Mouse (Mus musculus) neural tube, embryonic 13.5 days (tissue): Measurements from ENCODE around the gene Hnrnpa3. TPM values are rescaled to one million over a fixed set of nuclear protein-coding genes. Genes with fewer than 3 reads are reported as not detected.
"Not testable (repeated sequence)": the region's sequence is repeated elsewhere in the genome, so short reads cannot be mapped to it uniquely, and the experiment has no call there.

ENCODE experiments used
- ATAC-seq: fragments of 200-750 bp; cut with Nextera tagmentation; 2 replicates; pipeline ENCODE4 v1.8.0; 2017; ENCODE audit warnings: low read depth, mild to moderate bottlenecking, moderate TSS enrichment, moderate library complexity
- H3K27ac ChIP-seq: fragments of 300-500 bp; sonication (generic); replicated peaks from 2 replicates; pipeline ENCODE4 v1.5.1; 2015; ENCODE audit warnings: moderate library complexity, mild to moderate bottlenecking, inconsistent platforms
- H3K27me3 ChIP-seq: fragments of 300-500 bp; sonication (generic); 2 replicates; pipeline ENCODE4 v1.6.1; 2015; ENCODE audit warnings: mild to moderate bottlenecking, inconsistent platforms
- H3K36me3 ChIP-seq: fragments of 300-500 bp; sonication (generic); 2 replicates; pipeline ENCODE4 v1.6.1; 2015; ENCODE audit warnings: mild to moderate bottlenecking, inconsistent platforms
- H3K4me1 ChIP-seq: fragments of 300-500 bp; sonication (generic); replicated peaks from 2 replicates; pipeline ENCODE4 v1.6.1; 2015; ENCODE audit warnings: inconsistent platforms
- H3K4me2 ChIP-seq: fragments of 300-500 bp; sonication (generic); 2 replicates; pipeline ENCODE4 v1.6.1; 2015; ENCODE audit warnings: inconsistent platforms, mild to moderate bottlenecking, moderate library complexity
- H3K4me3 ChIP-seq: fragments of 300-500 bp; sonication (generic); 2 replicates; pipeline ENCODE4 v1.5.1; 2015; ENCODE audit warnings: mild to moderate bottlenecking, inconsistent platforms
- H3K9ac ChIP-seq: fragments of 300-500 bp; sonication (generic); 2 replicates; pipeline ENCODE4 v1.6.1; 2015; ENCODE audit warnings: moderate library complexity, mild to moderate bottlenecking, inconsistent platforms
- H3K9me3 ChIP-seq: fragments of 300-500 bp; sonication (generic); 2 replicates; pipeline ENCODE4 v1.6.1; 2016; ENCODE audit warnings: inconsistent platforms
- WGBS: fragments of 180-500 bp; shearing (Covaris S2); methylation state at CpG from one replicate; pipeline ENCODE4 v1.1.7; 2015; 5-methylcytosine and 5-hydroxymethylcytosine counted together
- polyA plus RNA-seq: library from polyadenylated mRNA; unstranded; fragments of >200 nt; fragmentation: Nextera tagmentation; extraction: Ambion mirVana; gene quantifications from 2 replicates; pipeline ENCODE4 v1.2.1, GENCODE M21; 2015

The Hnrnpa3 gene
- polyA plus RNA-seq = 219 and 224 TPM in 2 replicates

GRCm38 (mm10) chr2:75658727-75659628, at the start of gene Hnrnpa3:
Hnrnpa3 (plus strand) TSS chr2:75659261.
- ATAC-seq = peak; percentile 96

DNA sequence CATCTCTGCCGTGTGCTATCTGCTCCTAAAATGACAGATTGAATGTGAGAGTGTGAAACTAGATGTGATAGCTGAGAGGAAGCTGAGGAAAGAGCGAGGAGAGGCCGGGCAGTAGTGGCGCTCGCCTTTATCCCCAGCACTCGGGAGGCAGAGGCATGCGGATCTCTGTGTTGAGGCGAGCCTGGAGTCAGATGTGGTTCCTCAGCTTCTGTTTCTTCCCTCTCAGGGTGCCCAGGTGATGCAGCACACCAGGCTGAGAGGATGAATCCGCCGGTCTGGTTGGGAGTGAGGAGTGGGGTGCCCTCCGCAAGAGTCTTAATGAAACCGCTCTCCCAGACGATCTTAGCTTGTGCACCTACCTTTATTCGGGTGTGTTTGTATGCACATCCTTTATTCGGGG, 49.1 kb upstream of the Hnrnpa3 start:
- Histone ChIP-seq H3K9me3 (no peaks in the 10 kb centered on the region), H3K4me2 (peak overlapping the region; percentile 49), H3K27me3 (peaks cover 9% of the 10 kb centered on the region), H3K27ac (no peak overlapping the region), H3K4me3 (peak overlapping the region; percentile 14), H3K4me1 (peaks cover 38% of the 10 kb centered on the region), H3K9ac (0 out of 2 replicates have a peak overlapping the region, but pooled peaks have one; percentile 14), H3K36me3 (no peaks in the 10 kb centered on the region)
- ATAC-seq = no peak
- WGBS = 65% methylated on average over 15 of the region's 15 CpGs

More at GRCm38 (mm10) chr2:75658727-75659628, at the start of gene Hnrnpa3:
- H3K4me2 ChIP-seq = peak within 1 kb of the TSS; percentile 95
- peak within 1 kb of the TSS; percentile 98 for H3K9ac ChIP-seq
- H3K4me3 ChIP-seq = peak within 1 kb of the TSS; percentile 90
- WGBS = under 1% methylated on average over 95 of the region's 102 CpGs
- H3K9me3 ChIP-seq = no peaks in the 10 kb centered on the region
- peaks cover 17% of the 10 kb centered on the region for H3K36me3 ChIP-seq
- H3K27ac ChIP-seq = peak within 1 kb of the TSS; percentile 100
- H3K27me3 ChIP-seq = no peaks in the 10 kb centered on the region
- peaks cover 27% of the 10 kb centered on the region for H3K4me1 ChIP-seq

GRCm38 (mm10) chr2:75610602-75611001, 48.5 kb upstream of the Hnrnpa3 start:
- ATAC-seq, H3K4me3 ChIP-seq, H3K36me3 ChIP-seq, H3K9me3 ChIP-seq, H3K27me3 ChIP-seq, H3K27ac ChIP-seq, H3K9ac ChIP-seq, H3K4me2 ChIP-seq: not testable (repeated sequence)
- WGBS = 86% methylated on average over 7 of the region's 7 CpGs
- peaks cover 35% of the 10 kb centered on the region for H3K4me1 ChIP-seq

GRCm38 (mm10) chr2:75611041-75611805, 47.8 kb upstream of the Hnrnpa3 start:
- Histone ChIP-seq H3K4me3 (no peak overlapping the region), H3K27ac (no peak overlapping the region), H3K4me1 (peaks cover 34% of the 10 kb centered on the region), H3K36me3 (no peaks in the 10 kb centered on the region), H3K27me3 (peaks cover 9% of the 10 kb centered on the region), H3K9ac (no peak overlapping the region), H3K4me2 (no peak overlapping the region), H3K9me3 (no peaks in the 10 kb centered on the region)
- 85% methylated on average over 15 of the region's 15 CpGs for WGBS
- ATAC-seq = no peak

DNA sequence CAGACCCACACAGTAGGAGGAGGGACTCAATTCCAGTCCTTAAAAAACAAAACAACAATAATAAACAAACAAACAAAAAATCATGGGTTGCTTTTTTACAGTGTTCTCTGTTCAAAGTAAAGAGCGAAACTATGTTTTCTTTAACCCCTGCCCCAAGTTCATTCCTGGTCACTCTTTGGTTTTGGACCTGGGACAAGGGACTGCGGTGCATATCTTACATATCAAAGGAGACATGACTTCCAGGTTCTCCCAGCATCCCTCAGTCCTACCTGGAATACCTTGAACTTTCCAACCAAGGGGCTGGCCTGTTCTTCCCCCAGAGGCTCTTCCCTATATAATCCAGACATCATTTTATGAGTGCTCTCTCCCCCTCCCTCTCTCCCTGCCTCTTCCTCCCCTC, 47.1 kb upstream of the Hnrnpa3 start:
- H3K27me3 ChIP-seq = peaks cover 9% of the 10 kb centered on the region
- peaks cover 34% of the 10 kb centered on the region for H3K4me1 ChIP-seq
- no peaks in the 10 kb centered on the region for H3K9me3 ChIP-seq
- no peak overlapping the region for H3K4me3 ChIP-seq
- H3K4me2 ChIP-seq = no peak overlapping the region
- no peaks in the 10 kb centered on the region for H3K36me3 ChIP-seq
- ATAC-seq = no peak
- no peak overlapping the region for H3K27ac ChIP-seq
- WGBS = 80% methylated on average over 2 of the region's 2 CpGs
- H3K9ac ChIP-seq = no peak overlapping the region

- no peak overlapping the region for H3K9ac ChIP-seq
- peaks cover 9% of the 10 kb centered on the region for H3K27me3 ChIP-seq
- H3K27ac ChIP-seq = no peak overlapping the region
- H3K4me1 ChIP-seq = peaks cover 28% of the 10 kb centered on the region
- H3K4me3 ChIP-seq = no peak overlapping the region
- H3K9me3 ChIP-seq = no peaks in the 10 kb centered on the region
- no peak for ATAC-seq
- no peaks in the 10 kb centered on the region for H3K36me3 ChIP-seq
- no peak overlapping the region for H3K4me2 ChIP-seq
- WGBS = 23% methylated on average over 14 of the region's 14 CpGs
These were observed 46.0 kb upstream of the Hnrnpa3 start for GRCm38 (mm10) chr2:75612981-75613567.

GRCm38 (mm10) chr2:75614577-75614976, 44.5 kb upstream of the Hnrnpa3 start:
- Histone ChIP-seq H3K27ac (no peak overlapping the region), H3K4me2 (no peak overlapping the region), H3K36me3 (no peaks in the 10 kb centered on the region), H3K9me3 (no peaks in the 10 kb centered on the region), H3K27me3 (peaks cover 9% of the 10 kb centered on the region), H3K9ac (no peak overlapping the region), H3K4me3 (no peak overlapping the region), H3K4me1 (peaks cover 13% of the 10 kb centered on the region)
- ATAC-seq = no peak
- 91% methylated on average over 6 of the region's 6 CpGs for WGBS

DNA sequence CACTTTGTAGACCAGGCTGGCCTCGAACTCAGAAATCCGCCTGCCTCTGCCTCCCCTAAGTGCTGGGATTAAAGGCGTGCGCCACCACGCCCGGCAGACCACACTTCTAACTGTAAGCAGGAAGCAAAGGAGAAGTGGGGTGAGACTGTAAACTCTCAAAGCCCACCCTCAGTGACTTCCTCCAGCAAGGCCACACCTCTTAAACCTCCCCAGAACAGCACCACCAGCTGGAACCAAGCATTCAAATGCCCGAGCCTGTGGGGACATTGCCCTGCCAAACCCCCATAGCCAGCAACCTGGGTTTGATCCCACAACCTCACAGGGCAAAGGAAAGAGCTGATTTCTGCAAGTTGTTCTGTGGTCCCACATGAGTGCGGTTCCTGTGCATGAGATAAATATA, 42.1 kb upstream of the Hnrnpa3 start:
- Histone ChIP-seq H3K9ac (no peak overlapping the region), H3K4me3 (no peak overlapping the region), H3K9me3 (no peaks in the 10 kb centered on the region), H3K27me3 (no peaks in the 10 kb centered on the region), H3K27ac (no peak overlapping the region), H3K36me3 (no peaks in the 10 kb centered on the region), H3K4me2 (no peak overlapping the region), H3K4me1 (peaks cover 11% of the 10 kb centered on the region; the same call in 1 of the 2 replicates)
- no peak for ATAC-seq
- WGBS = 98% methylated on average over 8 of the region's 8 CpGs

GRCm38 (mm10) chr2:75618712-75619111, 40.3 kb upstream of the Hnrnpa3 start:
- no peak for ATAC-seq
- no peaks in the 10 kb centered on the region for H3K36me3 ChIP-seq
- H3K4me1 ChIP-seq = 0 out of 2 replicates have a peak, but pooled peaks cover 4% of the 10 kb centered on the region
- H3K9ac ChIP-seq = no peak overlapping the region
- H3K27ac ChIP-seq = no peak overlapping the region
- WGBS = 63% methylated on average over 6 of the region's 6 CpGs
- H3K4me3 ChIP-seq = no peak overlapping the region
- H3K9me3 ChIP-seq = no peaks in the 10 kb centered on the region
- no peak overlapping the region for H3K4me2 ChIP-seq
- no peaks in the 10 kb centered on the region for H3K27me3 ChIP-seq

DNA sequence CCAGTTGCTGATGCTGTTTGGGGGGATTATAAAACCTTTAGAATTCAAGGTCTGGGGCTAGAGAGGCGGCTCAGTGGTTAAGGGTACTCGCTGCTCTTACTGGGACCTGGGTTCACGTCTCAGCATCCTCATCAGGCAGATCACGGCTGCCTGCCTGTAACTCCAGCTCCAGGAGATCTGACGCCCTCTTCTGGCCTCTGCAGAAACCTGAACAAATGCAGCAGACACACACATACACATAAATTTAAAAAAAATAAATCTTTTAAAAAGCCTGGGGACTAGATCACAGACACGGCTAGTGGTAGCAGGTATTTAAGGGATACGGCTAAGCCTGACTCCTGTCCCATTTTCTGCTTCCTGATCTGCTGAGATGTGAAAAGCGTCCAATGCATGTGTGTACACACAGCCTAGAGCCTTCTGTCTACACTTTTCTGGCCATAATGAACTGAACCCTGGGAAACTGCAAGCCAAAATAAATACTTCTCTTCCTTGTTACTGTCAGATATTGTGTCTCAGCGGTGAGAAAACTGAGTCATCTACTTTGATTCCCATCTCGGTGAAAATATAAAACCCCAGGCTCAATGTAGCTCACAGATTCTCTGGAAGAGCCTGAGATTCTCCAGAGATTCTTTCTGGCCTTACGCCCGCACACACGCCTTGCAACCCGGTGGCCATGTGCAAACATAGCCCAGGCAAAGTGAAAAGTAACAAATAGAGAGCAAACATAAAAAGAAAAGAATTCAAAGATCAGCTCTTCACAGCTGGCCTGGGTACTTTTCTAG, 37.0 kb upstream of the Hnrnpa3 start:
- H3K4me2 ChIP-seq = no peak overlapping the region
- H3K27ac ChIP-seq = no peak overlapping the region
- H3K4me1 ChIP-seq = 0 out of 2 replicates have a peak, but pooled peaks cover 4% of the 10 kb centered on the region
- no peak overlapping the region for H3K9ac ChIP-seq
- ATAC-seq = no peak
- H3K36me3 ChIP-seq = no peaks in the 10 kb centered on the region
- H3K4me3 ChIP-seq = no peak overlapping the region
- 80% methylated on average over 14 of the region's 14 CpGs for WGBS
- no peaks in the 10 kb centered on the region for H3K9me3 ChIP-seq
- no peaks in the 10 kb centered on the region for H3K27me3 ChIP-seq

- 90% methylated on average over 3 of the region's 3 CpGs for WGBS
- H3K27ac ChIP-seq = no peak overlapping the region
- H3K9ac ChIP-seq = no peak overlapping the region
- H3K9me3 ChIP-seq = no peaks in the 10 kb centered on the region
- H3K4me2 ChIP-seq = no peak overlapping the region
- ATAC-seq = no peak
- H3K4me1 ChIP-seq = 0 out of 2 replicates have a peak, but pooled peaks cover 4% of the 10 kb centered on the region
- no peaks in the 10 kb centered on the region for H3K36me3 ChIP-seq
- H3K27me3 ChIP-seq = no peaks in the 10 kb centered on the region
- no peak overlapping the region for H3K4me3 ChIP-seq
These were observed 34.0 kb upstream of the Hnrnpa3 start for GRCm38 (mm10) chr2:75625086-75625485.
